ENCODE assay signal across 20 mouse cellular contexts in genomic region chr10:43672490-43672889, GRCm38 (mm10).
A peak's percentile ranks its signal among the peaks of the same experiment; 100 is the strongest.
DNase-seq lines count a peak whose midpoint lies in the region; ATAC-seq and TF ChIP-seq lines count a peak whose summit lies in the region.
"Had no signal": no experiment of that assay in that cellular context is flagged by ENCODE, and none has a peak within 500 bp of the region (broad histone marks: within the 10 kb centered on the region; RNA-seq: fewer than 3 reads in every experiment).

No protein-coding gene starts in this region.

- no peak for TF ChIP-seq CTCF in kidney, postnatal 0 days (IDR thresholded peaks at IDR 0.05; ENCODE audit: low read depth)
- no peak for TF ChIP-seq CTCF in bone marrow macrophage, adult 2 months (IDR thresholded peaks at IDR 0.05; ENCODE audit: low read depth, low read length)
- TF ChIP-seq CTCF in lung, adult 2 months (IDR thresholded peaks at IDR 0.05; ENCODE audit: insufficient read depth, low read length): no peak

- no peaks in the 10 kb centered on the region for H3K4me1 ChIP-seq in kidney, postnatal 0 days (replicated peaks; ENCODE audit: insufficient read depth, low read length)
- H3K4me1 ChIP-seq in bone marrow macrophage, adult 2 months (ENCODE audit: control insufficient read depth, insufficient read depth, low read length): peaks cover 22% of the 10 kb centered on the region
- H3K4me1 ChIP-seq in liver, embryonic 16.5 days (ENCODE audit: control insufficient read depth, low read depth, low read length): peaks cover 65% of the 10 kb centered on the region
- H3K4me1 ChIP-seq in lung, adult 2 months (ENCODE audit: control insufficient read depth, insufficient read depth, low read length): no peaks in the 10 kb centered on the region; the same call in 1 of the 2 replicates
- H3K4me1 ChIP-seq: forebrain, embryonic 13.5 days; midbrain, embryonic 13.5 days had no signal

- H3K4me2 ChIP-seq in kidney, postnatal 0 days (ENCODE audit: low read length): no peak overlapping the region
- H3K4me2 ChIP-seq in liver, embryonic 16.5 days (ENCODE audit: low read depth, low read length): no peak overlapping the region
- H3K4me2 ChIP-seq: embryonic facial prominence, embryonic 15.5 days; forebrain, embryonic 13.5 days; midbrain, embryonic 13.5 days had no signal

- no peak for TF ChIP-seq POLR2A in bone marrow macrophage, adult 2 months (IDR thresholded peaks at IDR 0.05; ENCODE audit: borderline replicate concordance, low read depth, low read length)
- no peak for TF ChIP-seq POLR2A in lung, adult 2 months (IDR thresholded peaks at IDR 0.05; ENCODE audit: borderline replicate concordance, extremely low read depth, low read depth, low read length)

- no peak for ATAC-seq in kidney, postnatal 0 days (replicated peaks; ENCODE audit: low FRiP score, low read depth)
- ATAC-seq in liver, embryonic 16.5 days (ENCODE audit: low read depth): no peak
- ATAC-seq: forebrain, embryonic 13.5 days; hindbrain, embryonic 16.5 days; midbrain, embryonic 13.5 days; Patski had no signal

- no peaks in the 10 kb centered on the region for H3K9me3 ChIP-seq in kidney, postnatal 0 days (replicated peaks; ENCODE audit: low read length)
- H3K9me3 ChIP-seq in liver, embryonic 16.5 days (replicated peaks; ENCODE audit: control insufficient read depth, low read length): no peaks in the 10 kb centered on the region
- H3K9me3 ChIP-seq: embryonic facial prominence, embryonic 15.5 days; forebrain, embryonic 13.5 days; midbrain, embryonic 13.5 days had no signal

- peak overlapping the region; percentile 72 for H3K27ac ChIP-seq in kidney, postnatal 0 days
- H3K27ac ChIP-seq in bone marrow macrophage, adult 2 months (ENCODE audit: insufficient read depth, low read depth, low read length): 0 out of 2 replicates have a peak overlapping the region, but pooled peaks have one; percentile 4
- 0 out of 2 replicates have a peak overlapping the region, but pooled peaks have one; percentile 54 for H3K27ac ChIP-seq in liver, embryonic 16.5 days (ENCODE audit: low read length)
- H3K27ac ChIP-seq: embryonic facial prominence, embryonic 15.5 days; forebrain, embryonic 13.5 days; gastrocnemius, adult 2 months; midbrain, embryonic 13.5 days had no signal

- no peak overlapping the region for H3K4me3 ChIP-seq in kidney, postnatal 0 days (replicated peaks; ENCODE audit: low read depth, low read length)
- H3K4me3 ChIP-seq in bone marrow macrophage, adult 2 months (ENCODE audit: insufficient read depth, low read length): no peak overlapping the region
- no peak overlapping the region for H3K4me3 ChIP-seq in liver, embryonic 16.5 days (ENCODE audit: low read depth, low read length)
- no peak overlapping the region for H3K4me3 ChIP-seq in lung, adult 2 months (replicated peaks; ENCODE audit: extremely low read depth, low read depth, low read length)
- H3K4me3 ChIP-seq: embryonic facial prominence, embryonic 15.5 days; forebrain, embryonic 13.5 days; gastrocnemius, adult 2 months; midbrain, embryonic 13.5 days had no signal

- H3K9ac ChIP-seq in kidney, postnatal 0 days (ENCODE audit: low read depth, low read length): no peak overlapping the region
- no peak overlapping the region for H3K9ac ChIP-seq in liver, embryonic 16.5 days (ENCODE audit: low read depth, low read length)
- H3K9ac ChIP-seq: embryonic facial prominence, embryonic 15.5 days; forebrain, embryonic 13.5 days; midbrain, embryonic 13.5 days had no signal

- no peaks in the 10 kb centered on the region for H3K27me3 ChIP-seq in kidney, postnatal 0 days (ENCODE audit: insufficient read depth, low read length)
- H3K27me3 ChIP-seq in liver, embryonic 16.5 days (ENCODE audit: control insufficient read depth, insufficient read depth, low read depth, low read length): no peaks in the 10 kb centered on the region
- H3K27me3 ChIP-seq: embryonic facial prominence, embryonic 15.5 days; forebrain, embryonic 13.5 days; midbrain, embryonic 13.5 days; Patski had no signal

- peak; percentile 39 for DNase-seq in embryo, embryonic 11 days
- DNase-seq in embryo, embryonic 10.5 days (ENCODE audit: low spot score): no peak
- DNase-seq in kidney, postnatal 0 days (ENCODE audit: low spot score): peak; percentile 63
- DNase-seq in kidney, postnatal 14 days: no peak
- DNase-seq in lung, adult 2 months: no peak
- no peak for DNase-seq in lung, postnatal 4 days
- DNase-seq: adrenal gland, postnatal 36 days; cerebellum, postnatal 14 days; gastrocnemius, adult 2 months; layer of hippocampus, postnatal 36 days; left cerebral cortex, postnatal 4 days; lung, postnatal 14 days; thymus, postnatal 4 days had no signal

- no peaks in the 10 kb centered on the region for H3K36me3 ChIP-seq in kidney, postnatal 0 days (ENCODE audit: insufficient read depth, low read length)
- H3K36me3 ChIP-seq in liver, embryonic 16.5 days (ENCODE audit: control insufficient read depth, insufficient read depth): no peaks in the 10 kb centered on the region
- H3K36me3 ChIP-seq: embryonic facial prominence, embryonic 15.5 days; midbrain, embryonic 13.5 days had no signal

- 30% methylated on average over 6 of the region's 6 CpGs for WGBS in kidney, postnatal 0 days
- 37% methylated on average over 6 of the region's 6 CpGs for WGBS in liver, embryonic 16.5 days (ENCODE audit: insufficient replicate concordance)
- WGBS in lung, adult 2 months: 48% methylated on average over 6 of the region's 6 CpGs

Comparison
In these comparisons a context has a peak if more than half of its experiments do, and no peak if none do; other contexts are left out.
1. DNase-seq: peak in embryo, embryonic 11 days (single experiment) and kidney, postnatal 0 days (single experiment); none in embryo, embryonic 10.5 days (single experiment), kidney, postnatal 14 days (single experiment), lung, adult 2 months (single experiment) and lung, postnatal 4 days (0 of 2).
2. H3K27ac ChIP-seq: peak in every context shown above with its lines; median percentile 72 in kidney, postnatal 0 days; 54 in liver, embryonic 16.5 days; 4 in bone marrow macrophage, adult 2 months.